Mouse (Mus musculus) splenic B cell, adult 2 months (primary cell): ENCODE data around the gene Slc17a7.
"Not testable (repeated sequence)": the region's sequence is repeated elsewhere in the genome, so short reads cannot be mapped to it uniquely, and the experiment has no call there.

Experiments
- DNase-seq: peaks from one replicate; pipeline ENCODE4 v3.0.0-alpha.2; 2011; ENCODE audit warnings: low read depth, low spot score
- H3K27me3 ChIP-seq: 2 replicates; pipeline ENCODE4 v1.6.1; 2012; ENCODE audit warnings: mild to moderate bottlenecking, low read length, moderate library complexity, mixed read lengths; ENCODE audit not compliant: control insufficient read depth, poor library complexity, insufficient read depth, severe bottlenecking
- H3K36me3 ChIP-seq: 2 replicates; pipeline ENCODE4 v1.6.1; 2012; ENCODE audit warnings: mild to moderate bottlenecking, low read length, moderate library complexity, mixed read lengths; ENCODE audit not compliant: control insufficient read depth, poor library complexity, insufficient read depth, severe bottlenecking

The Slc17a7 gene

GRCm38 (mm10) chr7:45168656-45169055 is 4.9 kb downstream of the Slc17a7 start:
- Histone ChIP-seq H3K36me3 (no peaks in the 10 kb centered on the region), H3K27me3 (no peaks in the 10 kb centered on the region)
- no peak for DNase-seq

DNA sequence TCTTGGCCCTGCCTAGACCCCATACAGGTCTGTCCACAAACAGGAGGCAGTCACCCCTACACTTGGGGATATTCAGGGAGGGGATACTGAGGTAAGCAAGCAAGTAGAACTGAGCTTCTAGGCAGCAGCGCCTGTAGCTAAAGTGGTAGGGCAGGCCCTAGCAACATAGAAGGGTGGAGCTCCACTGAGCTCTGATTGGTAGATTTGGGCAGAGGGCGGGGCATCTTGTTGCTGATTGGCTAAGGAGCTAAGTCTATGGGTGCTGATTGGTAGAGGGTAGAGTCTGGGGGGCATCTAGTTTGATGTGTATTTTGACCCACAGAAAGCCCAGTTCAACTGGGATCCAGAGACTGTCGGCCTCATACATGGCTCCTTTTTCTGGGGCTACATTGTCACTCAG is 5.7 kb downstream of the Slc17a7 start:
- no peaks in the 10 kb centered on the region for H3K27me3 ChIP-seq
- no peaks in the 10 kb centered on the region for H3K36me3 ChIP-seq
- peak; percentile 47 for DNase-seq

DNA sequence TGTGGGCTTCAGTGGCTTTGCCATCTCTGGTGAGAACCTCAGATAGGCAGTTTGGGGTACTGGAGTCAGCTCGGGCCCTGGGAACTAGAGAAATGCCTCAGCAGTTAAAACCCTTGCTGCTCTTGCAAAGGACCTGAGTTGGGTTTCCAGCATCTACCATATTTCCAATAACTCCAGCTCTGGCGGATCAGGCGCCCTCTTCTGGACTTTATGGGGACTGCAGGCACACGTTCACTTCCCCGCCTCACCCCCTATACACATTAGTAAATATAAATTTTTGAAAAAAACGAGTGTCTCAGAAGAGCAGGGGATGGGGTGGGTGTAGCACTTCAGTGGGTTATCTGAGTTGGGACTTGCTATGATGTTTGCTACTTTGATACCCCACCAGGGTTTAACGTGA is 9.2 kb downstream of the Slc17a7 start:
- Histone ChIP-seq H3K36me3 (no peaks in the 10 kb centered on the region), H3K27me3 (no peaks in the 10 kb centered on the region; the same call in 1 of the 2 replicates)
- DNase-seq = peak; percentile 62

DNA sequence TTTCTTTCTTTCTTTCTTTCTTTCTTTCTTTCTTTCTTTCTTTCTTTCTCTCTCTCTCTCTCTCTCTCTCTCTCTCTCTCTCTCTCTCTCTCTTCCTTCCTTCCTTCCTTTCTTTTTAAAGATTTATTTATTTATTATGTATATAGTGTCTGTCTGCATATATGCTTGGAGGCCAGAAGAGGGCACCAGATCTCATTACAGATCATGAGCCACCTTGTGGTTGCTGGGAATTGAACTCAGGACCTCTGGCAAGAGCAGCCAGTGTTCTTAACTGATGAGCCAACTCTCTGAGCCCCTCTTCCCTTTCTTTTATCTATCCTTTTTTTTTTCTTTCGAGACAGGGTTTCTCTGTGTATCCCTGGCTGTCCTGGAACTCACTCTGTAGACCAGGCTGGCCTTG is 10.0 kb downstream of the Slc17a7 start:
- peak; percentile 75 for DNase-seq
- not testable (repeated sequence) for H3K27me3 ChIP-seq, H3K36me3 ChIP-seq

DNA sequence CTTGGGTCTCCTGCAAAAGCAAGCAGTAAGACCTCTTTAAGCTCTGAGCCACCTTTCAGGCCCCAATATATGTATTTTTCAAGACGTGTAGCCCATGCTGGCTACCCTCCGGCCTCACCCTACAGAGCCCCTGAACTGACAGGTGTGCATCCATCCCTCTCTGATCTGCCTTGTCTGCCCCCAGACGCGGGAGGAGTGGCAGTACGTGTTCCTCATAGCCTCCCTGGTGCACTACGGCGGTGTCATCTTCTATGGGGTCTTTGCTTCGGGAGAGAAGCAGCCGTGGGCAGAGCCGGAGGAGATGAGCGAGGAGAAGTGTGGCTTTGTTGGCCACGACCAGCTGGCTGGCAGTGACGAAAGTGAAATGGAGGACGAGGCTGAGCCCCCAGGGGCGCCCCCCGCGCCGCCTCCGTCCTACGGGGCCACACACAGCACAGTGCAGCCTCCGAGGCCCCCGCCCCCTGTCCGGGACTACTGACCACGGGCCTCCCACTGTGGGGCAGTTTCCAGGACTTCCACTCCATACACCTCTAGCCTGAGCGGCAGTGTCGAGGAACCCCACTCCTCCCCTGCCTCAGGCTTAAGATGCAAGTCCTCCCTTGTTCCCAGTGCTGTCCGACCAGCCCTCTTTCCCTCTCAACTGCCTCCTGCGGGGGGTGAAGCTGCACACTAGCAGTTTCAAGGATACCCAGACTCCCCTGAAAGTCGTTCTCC is 11.0 kb downstream of the Slc17a7 start:
- no peak for DNase-seq
- Histone ChIP-seq H3K27me3 (no peaks in the 10 kb centered on the region; the same call in 1 of the 2 replicates), H3K36me3 (no peaks in the 10 kb centered on the region)

- H3K27me3 ChIP-seq = no peaks in the 10 kb centered on the region; the same call in 1 of the 2 replicates
- no peak for DNase-seq
- H3K36me3 ChIP-seq = no peaks in the 10 kb centered on the region
These were observed 11.6 kb downstream of the Slc17a7 start for GRCm38 (mm10) chr7:45175398-45175797.

GRCm38 (mm10) chr7:45175929-45176328 is 12.2 kb downstream of the Slc17a7 start:
- Histone ChIP-seq H3K36me3 (no peaks in the 10 kb centered on the region), H3K27me3 (no peaks in the 10 kb centered on the region; the same call in 1 of the 2 replicates)
- DNase-seq = no peak

DNA sequence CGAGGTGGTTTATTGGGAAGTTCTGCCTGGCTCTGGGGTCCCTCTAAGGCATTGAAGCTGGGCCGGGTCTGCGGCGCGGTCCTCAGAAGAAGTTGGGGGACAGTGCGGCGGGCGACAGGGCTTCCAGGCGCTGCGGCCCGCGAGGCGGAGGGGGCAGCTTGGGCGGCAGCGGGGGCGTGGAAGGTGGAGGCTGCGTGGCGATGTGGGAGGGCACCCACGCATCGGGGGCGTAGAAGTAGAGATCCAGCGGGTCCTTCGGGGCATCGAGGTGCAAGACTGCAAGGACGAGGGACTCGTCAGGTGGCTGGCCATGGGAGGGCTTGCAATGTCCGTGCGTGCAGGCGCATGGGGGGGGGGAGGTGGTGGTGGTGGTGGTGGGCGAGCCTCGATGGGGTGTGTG is 12.6 kb downstream of the Slc17a7 start:
- H3K27me3 ChIP-seq = no peaks in the 10 kb centered on the region; the same call in 1 of the 2 replicates
- no peaks in the 10 kb centered on the region for H3K36me3 ChIP-seq
- DNase-seq = no peak

- no peaks in the 10 kb centered on the region for H3K36me3 ChIP-seq
- DNase-seq = no peak
- no peaks in the 10 kb centered on the region; the same call in 1 of the 2 replicates for H3K27me3 ChIP-seq
These were observed 14.8 kb downstream of the Slc17a7 start for GRCm38 (mm10) chr7:45178550-45178949.

- Histone ChIP-seq H3K36me3 (no peaks in the 10 kb centered on the region), H3K27me3 (no peaks in the 10 kb centered on the region; the same call in 1 of the 2 replicates)
- DNase-seq = no peak
These were observed 15.7 kb downstream of the Slc17a7 start, which contains the start of gene Gfy for GRCm38 (mm10) chr7:45179469-45179868. Gfy (minus strand) TSS chr7:45179569.

GRCm38 (mm10) chr7:45180896-45181477 is 17.2 kb downstream of the Slc17a7 start, which contains the start of gene Pth2:
Pth2 (plus strand) TSS chr7:45180995.
- H3K36me3 ChIP-seq = no peaks in the 10 kb centered on the region
- DNase-seq = no peak
- H3K27me3 ChIP-seq = no peaks in the 10 kb centered on the region; the same call in 1 of the 2 replicates

GRCm38 (mm10) chr7:45181540-45181939 is 17.8 kb downstream of the Slc17a7 start:
- DNase-seq = peak; percentile 22
- Histone ChIP-seq H3K36me3 (no peaks in the 10 kb centered on the region), H3K27me3 (no peaks in the 10 kb centered on the region; the same call in 1 of the 2 replicates)

DNA sequence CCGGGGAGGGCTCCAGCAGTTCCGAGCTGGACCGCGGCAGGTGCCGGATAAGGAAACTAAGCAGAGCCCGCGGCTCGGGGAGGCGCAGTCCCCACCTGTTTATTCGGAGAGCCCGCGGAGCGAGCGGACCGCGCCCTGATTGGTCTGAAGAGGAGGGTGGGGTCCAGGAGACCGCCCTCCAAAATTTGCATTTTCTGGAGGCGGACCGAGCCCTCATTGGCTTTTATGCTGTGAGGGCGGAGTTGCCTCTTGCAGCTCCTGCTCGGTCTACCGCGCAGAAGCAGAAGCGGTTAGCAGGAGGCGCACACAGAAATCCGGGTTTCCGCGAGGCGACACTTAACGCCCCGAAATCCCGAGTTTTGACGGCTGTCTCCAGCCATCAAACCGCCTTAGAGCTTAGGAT is 18.5 kb downstream of the Slc17a7 start:
- Histone ChIP-seq H3K36me3 (no peaks in the 10 kb centered on the region), H3K27me3 (no peaks in the 10 kb centered on the region)
- peak; percentile 92 for DNase-seq

DNA sequence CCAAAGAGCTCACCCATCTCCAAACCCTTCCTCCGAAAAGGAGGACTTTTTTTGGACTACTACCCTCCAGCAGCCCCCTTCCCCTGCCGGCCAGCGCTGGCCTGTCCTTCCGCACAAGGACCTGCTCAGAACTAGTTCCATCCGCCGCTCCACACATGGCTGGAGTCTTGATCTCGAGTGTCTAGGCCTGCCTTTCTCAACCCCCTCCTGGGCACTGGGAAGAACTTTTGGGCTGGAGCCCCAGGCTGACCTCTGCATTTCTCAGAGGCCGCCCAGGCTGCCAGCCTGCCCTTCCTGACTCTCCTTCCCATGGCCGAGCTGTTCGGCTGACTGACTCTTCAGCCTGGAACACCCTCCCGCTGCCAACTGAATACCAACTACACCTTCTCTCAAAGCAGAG is 18.9 kb downstream of the Slc17a7 start:
- H3K36me3 ChIP-seq = no peaks in the 10 kb centered on the region
- H3K27me3 ChIP-seq = no peaks in the 10 kb centered on the region
- DNase-seq = no peak

DNA sequence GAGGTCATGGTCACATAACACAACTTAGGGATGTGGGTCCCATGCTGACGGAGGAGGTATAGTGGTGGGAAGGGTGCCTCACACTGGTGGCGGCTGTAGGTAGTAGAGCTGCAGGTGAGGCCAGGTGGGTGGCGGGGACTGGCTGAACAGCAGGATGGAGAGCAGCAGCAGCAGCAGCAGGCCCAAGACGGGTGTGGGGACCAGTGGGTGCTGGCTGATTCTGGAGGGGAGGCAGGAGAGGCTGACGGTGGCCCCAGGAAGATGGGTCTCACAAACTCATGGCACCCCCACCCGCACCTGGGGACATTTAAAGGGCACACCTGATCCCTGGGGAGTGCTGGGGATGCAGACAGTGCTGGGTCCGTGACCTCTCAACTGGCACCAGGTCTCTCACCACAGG is 19.9 kb downstream of the Slc17a7 start:
- no peaks in the 10 kb centered on the region for H3K27me3 ChIP-seq
- DNase-seq = no peak
- no peaks in the 10 kb centered on the region for H3K36me3 ChIP-seq
